ENCODE assay signal across 27 mouse cellular contexts in genomic region chr3:152861450-152861849, GRCm38 (mm10).
"Had no signal": no experiment of that assay in that cellular context is flagged by ENCODE, and none has a peak within 500 bp of the region (broad histone marks: within the 10 kb centered on the region; RNA-seq: fewer than 3 reads in every experiment).

No protein-coding gene starts in this region.

- H3K4me1 ChIP-seq: heart, embryonic 10.5 days; heart, embryonic 12.5 days; intestine, embryonic 15.5 days; limb, embryonic 10.5 days; limb, embryonic 12.5 days; liver, embryonic 13.5 days had no signal

- H3K9ac ChIP-seq: heart, embryonic 12.5 days; hindbrain, embryonic 12.5 days; hindbrain, embryonic 14.5 days; intestine, embryonic 15.5 days; kidney, embryonic 15.5 days; limb, embryonic 12.5 days; liver, embryonic 13.5 days had no signal

- H3K4me2 ChIP-seq: heart, embryonic 12.5 days; hindbrain, embryonic 12.5 days; hindbrain, embryonic 14.5 days; intestine, embryonic 15.5 days; kidney, embryonic 15.5 days; limb, embryonic 12.5 days; liver, embryonic 11.5 days; liver, embryonic 13.5 days had no signal

- H3K9me3 ChIP-seq: heart, embryonic 10.5 days; hindbrain, embryonic 10.5 days; intestine, embryonic 15.5 days; kidney, embryonic 15.5 days; limb, embryonic 10.5 days; limb, embryonic 12.5 days; liver, embryonic 13.5 days had no signal

- H3K27ac ChIP-seq: gastrocnemius, adult 2 months; heart, embryonic 10.5 days; hindbrain, embryonic 10.5 days; hindbrain, embryonic 12.5 days; hindbrain, embryonic 14.5 days; intestine, embryonic 15.5 days; kidney, embryonic 15.5 days; left cerebral cortex, adult 2 months; limb, embryonic 10.5 days; limb, embryonic 12.5 days; liver, embryonic 13.5 days had no signal

- ATAC-seq: hindbrain, embryonic 16.5 days; inflammation-experienced regulatory T-cells, adult 6 months; intestine, embryonic 15.5 days; intestine, postnatal 0 days had no signal

- H3K4me3 ChIP-seq: gastrocnemius, adult 2 months; heart, embryonic 10.5 days; heart, embryonic 12.5 days; hindbrain, embryonic 10.5 days; hindbrain, embryonic 12.5 days; intestine, embryonic 15.5 days; kidney, embryonic 15.5 days; left cerebral cortex, adult 2 months; limb, embryonic 10.5 days; limb, embryonic 12.5 days; liver, embryonic 13.5 days had no signal

- DNase-seq: gastrocnemius, adult 2 months; gastrocnemius, postnatal 10 days; gastrocnemius, postnatal 25 days; heart, adult 18-20 months; heart, postnatal 10 days; heart, postnatal 4 days; kidney, adult 2 months; kidney, adult 9 months; kidney, postnatal 10 days; kidney, postnatal 25 days; kidney, postnatal 4 days; liver; liver, embryonic 13.5 days had no signal

- H3K36me3 ChIP-seq: heart, embryonic 10.5 days; heart, embryonic 12.5 days; hindbrain, embryonic 10.5 days; hindbrain, embryonic 12.5 days; intestine, embryonic 15.5 days; kidney, embryonic 15.5 days; limb, embryonic 10.5 days; limb, embryonic 12.5 days; liver, embryonic 13.5 days had no signal

- H3K27me3 ChIP-seq: hindbrain, embryonic 12.5 days; intestine, embryonic 15.5 days; kidney, embryonic 15.5 days; limb, embryonic 12.5 days; liver, embryonic 13.5 days had no signal
